Mouse (Mus musculus) embryonic stem cell, embryonic (primary cell): ENCODE results near the gene Gm47429.
"Not testable (repeated sequence)": the region's sequence is repeated elsewhere in the genome, so short reads cannot be mapped to it uniquely, and the experiment has no call there.

Source experiments
- CTCF ChIA-PET, 4 experiments: fragments of 300-600 bp in 2 of 4; fragments of 350-600 bp in 2 of 4; sonication (Branson Sonifier 250); formaldehyde crosslinking; loops; one replicate each; lab custom pipeline; 2022; ENCODE audit warnings: inconsistent platforms in 2 of 4; lab: Charles Lee
- POLR2A ChIA-PET, 4 experiments: fragments of 300-600 bp in 2 of 4; fragments of 350-600 bp in 2 of 4; sonication (Branson Sonifier 250); formaldehyde crosslinking; loops; one replicate each; lab custom pipeline; 2022; ENCODE audit warnings: antibody characterized with exemption in 4 of 4, inconsistent platforms in 1 of 4; lab: Charles Lee

Gene Gm47429

GRCm38 (mm10) chr13:50443812-50444211 is at the start of gene Gm47429:
TSS of gene Gm47429 (minus strand) at chr13:50443912.
- ChIA-PET CTCF (no interaction called here), POLR2A (interaction anchor here in 1 of 4 experiments (0.6 kb wide), 1 partner anchor 11 kb away, joined by 4 read pairs; no protein-coding TSS in a partner anchor)

GRCm38 (mm10) chr13:50488510-50488909 is 44.8 kb upstream of the Gm47429 start:
- POLR2A ChIA-PET, CTCF ChIA-PET: not testable (repeated sequence)

GRCm38 (mm10) chr13:50467007-50467406 is 23.3 kb upstream of the Gm47429 start, which contains the start of gene Nutm2:
TSS of gene Nutm2 (plus strand) at chr13:50467307.
- CTCF ChIA-PET, result no interaction called here
- POLR2A ChIA-PET, result no interaction called here

GRCm38 (mm10) chr13:50464621-50465562 is 21.2 kb upstream of the Gm47429 start:
- CTCF ChIA-PET, result interaction anchor here in 2 of 4 experiments (0.5 to 0.8 kb wide), 3 partner anchors 11 to 366 kb away, joined by 3 to 4 read pairs (median 3); no protein-coding TSS in a partner anchor
- POLR2A ChIA-PET, result interaction anchor here in 2 of 4 experiments (0.6 to 1.1 kb wide), 2 partner anchors 12 to 1337 kb away, joined by 3 to 4 read pairs; no protein-coding TSS in a partner anchor

- CTCF ChIA-PET, result not testable (repeated sequence)
- POLR2A ChIA-PET, result interaction anchor here in 1 of 4 experiments (1.1 kb wide), 1 partner anchor 16 kb away, joined by 4 read pairs; no protein-coding TSS in a partner anchor
Measured at GRCm38 (mm10) chr13:50460433-50460832, 16.7 kb upstream of the Gm47429 start.

GRCm38 (mm10) chr13:50453426-50453825 is 9.7 kb upstream of the Gm47429 start:
- ChIA-PET POLR2A (interaction anchor here in 1 of 4 experiments (1.3 kb wide), 1 partner anchor 11 kb away, joined by 4 read pairs; no protein-coding TSS in a partner anchor), CTCF (interaction anchor here in 1 of 4 experiments (1.5 kb wide), 1 partner anchor 11 kb away, joined by 4 read pairs; no protein-coding TSS in a partner anchor)

GRCm38 (mm10) chr13:50452266-50452665 is 8.6 kb upstream of the Gm47429 start:
- CTCF ChIA-PET, POLR2A ChIA-PET: not testable (repeated sequence)

- CTCF ChIA-PET, result no interaction called here
- POLR2A ChIA-PET, result interaction anchor here in 1 of 4 experiments (1.1 to 1.4 kb wide), 2 partner anchors 15 to 17 kb away, joined by 4 to 5 read pairs; no protein-coding TSS in a partner anchor
Measured at GRCm38 (mm10) chr13:50445261-50445660, 1.5 kb upstream of the Gm47429 start.

GRCm38 (mm10) chr13:50426686-50427085 is 17.0 kb downstream of the Gm47429 start:
- POLR2A ChIA-PET, result no interaction called here
- CTCF ChIA-PET, result no interaction called here

- ChIA-PET CTCF (no interaction called here), POLR2A (no interaction called here)
Measured at GRCm38 (mm10) chr13:50424517-50424916, 19.2 kb downstream of the Gm47429 start.

GRCm38 (mm10) chr13:50423625-50424209 is 20.0 kb downstream of the Gm47429 start:
- POLR2A ChIA-PET, result no interaction called here
- CTCF ChIA-PET, result no interaction called here

- POLR2A ChIA-PET, result no interaction called here
Measured at GRCm38 (mm10) chr13:50418421-50418820, 25.3 kb downstream of the Gm47429 start.

GRCm38 (mm10) chr13:50417389-50418183 is 26.1 kb downstream of the Gm47429 start, which contains the start of gene Fbxw17:
TSS of gene Fbxw17 (plus strand) at chr13:50417864.
- ChIA-PET POLR2A (no interaction called here), CTCF (interaction anchor here in 1 of 4 experiments (0.6 kb wide), 1 partner anchor 1311 kb away, joined by 10 read pairs; no protein-coding TSS in a partner anchor)

More at GRCm38 (mm10) chr13:50418421-50418820, 25.3 kb downstream of the Gm47429 start:
- CTCF ChIA-PET, result no interaction called here
